Mouse (Mus musculus) ZHBTc4 (cell line): ENCODE data around the gene Bckdhb.
"Not testable (repeated sequence)": the region's sequence is repeated elsewhere in the genome, so short reads cannot be mapped to it uniquely, and the experiment has no call there.

Source experiments
- DNase-seq: peaks from one replicate; pipeline ENCODE4 v3.0.0-alpha.2; 2011; ENCODE audit warnings: low read depth, low spot score

Gene Bckdhb

DNA sequence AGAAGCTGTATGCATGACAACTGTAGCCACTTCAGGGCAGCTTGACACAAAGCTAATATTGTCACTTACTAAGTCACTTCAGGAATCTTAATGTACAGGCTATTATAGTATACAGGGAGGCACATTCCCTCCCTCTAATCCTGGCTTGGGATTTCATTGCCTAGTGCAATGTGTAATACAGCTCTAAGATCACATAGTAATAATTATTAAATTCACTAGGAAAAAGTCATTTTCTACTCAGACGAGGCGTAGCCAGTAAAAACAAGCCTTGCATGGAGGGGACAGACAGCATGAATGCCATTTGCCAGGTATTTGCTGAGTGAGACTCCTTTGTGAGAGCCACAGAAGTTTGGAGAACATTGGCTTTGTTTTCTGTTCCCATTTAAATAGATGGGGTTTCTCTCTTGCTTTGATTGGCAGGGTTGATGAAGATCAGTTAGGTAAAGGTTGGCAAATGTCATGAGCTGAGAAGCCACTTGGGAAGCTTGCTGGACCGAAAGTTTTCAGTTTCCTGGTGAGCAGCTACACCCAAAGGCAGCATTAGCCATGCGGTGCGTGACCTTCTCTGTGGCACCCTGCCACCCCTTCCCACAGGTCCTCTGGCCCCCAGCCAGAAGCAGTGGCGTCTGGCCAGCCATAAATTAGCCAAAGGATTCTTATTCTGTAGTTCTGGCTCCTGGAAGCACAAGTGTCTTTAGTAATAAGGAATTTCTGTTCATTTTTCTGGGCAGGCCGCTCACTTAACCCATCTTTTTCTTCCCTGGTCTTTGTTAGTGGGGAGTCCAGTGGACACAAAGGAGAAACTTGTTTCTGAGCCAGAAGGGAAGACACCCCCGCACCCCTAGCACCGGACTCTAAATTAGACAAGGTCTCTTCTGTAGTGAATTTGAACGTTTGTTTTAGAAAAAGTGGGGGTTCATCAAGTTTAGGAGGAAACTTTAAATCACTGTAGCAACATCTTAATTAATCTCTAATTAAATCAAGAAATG is 37.4 kb downstream of the Bckdhb start:
- DNase-seq = no peak

DNA sequence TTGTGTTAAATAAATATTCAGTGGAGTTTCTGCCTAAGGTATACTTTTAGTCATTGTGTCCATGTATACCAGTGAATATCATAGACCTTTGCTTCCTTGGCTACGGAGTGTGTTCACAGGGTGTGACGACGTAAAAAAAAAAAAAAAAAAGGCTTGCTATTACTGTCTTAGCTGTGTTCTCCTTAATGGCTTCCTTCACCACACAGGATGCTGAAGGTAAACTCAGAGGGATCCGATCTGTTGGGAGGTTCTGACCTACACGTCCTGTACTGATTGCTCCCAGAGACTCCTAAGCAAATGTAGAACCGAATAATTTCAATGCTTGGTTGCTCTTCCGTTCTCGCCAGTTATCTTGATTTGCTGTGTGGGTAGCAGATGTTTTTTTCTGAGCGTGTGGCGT is 38.4 kb downstream of the Bckdhb start:
- no peak for DNase-seq

DNA sequence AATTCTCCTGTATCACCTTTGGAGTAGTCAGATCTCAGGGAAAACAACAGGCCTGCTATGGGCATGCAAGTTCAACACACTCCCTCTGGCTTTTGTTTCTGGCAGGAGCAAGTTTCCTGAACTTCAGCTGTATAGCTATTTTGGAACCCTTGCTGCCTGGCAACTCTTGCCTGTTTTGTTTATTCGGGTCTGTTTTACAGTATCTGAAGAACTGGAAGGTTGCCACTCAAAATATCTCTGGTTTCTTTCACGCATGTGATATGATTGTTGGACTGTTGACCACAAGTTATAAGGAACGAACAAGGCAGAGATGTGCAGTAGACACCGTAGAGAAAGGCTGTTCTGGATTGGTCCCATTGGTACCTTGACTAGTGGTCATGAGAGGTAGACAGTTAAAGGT is 39.4 kb downstream of the Bckdhb start:
- no peak for DNase-seq

DNA sequence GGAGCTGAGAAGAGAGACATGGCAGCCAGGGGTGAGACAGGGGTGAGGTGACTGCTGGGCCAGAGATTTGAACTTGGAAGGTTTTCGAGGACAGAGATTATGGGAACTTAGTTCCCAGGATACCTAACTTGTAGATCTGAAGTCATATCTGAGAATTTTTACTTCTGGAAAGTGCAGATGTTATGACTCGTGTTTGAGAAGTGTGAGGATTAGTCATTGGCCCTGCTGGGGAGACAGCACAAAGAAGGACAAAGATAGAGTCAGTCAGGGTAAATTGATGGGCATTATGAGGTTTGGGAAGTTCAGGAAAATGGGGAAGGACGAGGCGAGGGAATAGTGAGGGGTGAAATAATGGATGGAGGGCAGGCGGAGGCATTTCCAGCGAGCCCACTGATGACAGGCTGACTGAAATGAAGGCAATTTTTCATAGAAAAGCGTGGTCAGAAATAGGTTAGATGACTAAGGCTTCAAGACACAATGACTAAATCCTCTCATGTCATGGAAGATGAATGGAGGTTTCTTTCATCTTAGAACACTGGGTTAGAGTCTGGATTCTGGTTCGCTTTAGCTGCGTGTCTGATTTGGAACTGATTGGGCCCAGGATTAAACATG is 42.6 kb downstream of the Bckdhb start:
- no peak for DNase-seq

DNA sequence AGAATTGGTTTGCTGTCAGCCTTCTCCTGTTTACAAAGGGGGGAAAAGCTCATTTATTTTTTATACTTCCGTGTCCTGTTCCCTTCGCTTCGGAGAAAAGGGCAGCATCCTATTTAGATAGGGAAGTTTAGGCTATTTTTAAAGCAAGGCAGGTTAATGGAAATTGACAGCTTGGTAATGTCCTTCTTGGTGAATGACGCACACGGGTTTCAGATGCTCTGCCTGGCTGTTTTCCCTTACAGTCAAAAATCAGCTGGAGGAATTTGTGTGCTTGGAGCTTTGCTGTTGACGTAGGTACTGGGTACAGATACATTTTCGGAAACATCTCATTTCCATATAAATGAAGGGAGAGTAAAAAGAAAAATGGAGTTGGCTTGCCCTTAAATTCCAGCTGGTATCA is 44.4 kb downstream of the Bckdhb start:
- no peak for DNase-seq

DNA sequence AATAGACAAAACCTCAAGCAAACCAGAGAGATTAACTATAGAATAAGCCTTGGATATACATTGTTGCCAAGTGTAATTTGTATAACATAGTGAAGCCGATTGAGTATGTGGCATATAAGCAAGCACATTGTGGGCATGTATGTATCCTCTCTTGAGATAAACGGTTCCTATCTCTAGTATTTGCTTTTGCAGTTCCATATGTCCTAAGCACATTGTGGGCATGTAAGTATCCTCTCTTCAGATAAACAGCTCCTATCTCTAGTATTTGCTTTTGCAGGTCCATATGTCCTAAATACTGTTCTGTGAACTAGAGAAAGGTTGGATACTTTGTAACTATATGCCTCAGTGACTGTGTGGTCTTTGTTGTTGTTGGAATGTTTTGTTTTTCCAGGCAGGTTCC is 48.5 kb downstream of the Bckdhb start:
- no peak for DNase-seq

DNA sequence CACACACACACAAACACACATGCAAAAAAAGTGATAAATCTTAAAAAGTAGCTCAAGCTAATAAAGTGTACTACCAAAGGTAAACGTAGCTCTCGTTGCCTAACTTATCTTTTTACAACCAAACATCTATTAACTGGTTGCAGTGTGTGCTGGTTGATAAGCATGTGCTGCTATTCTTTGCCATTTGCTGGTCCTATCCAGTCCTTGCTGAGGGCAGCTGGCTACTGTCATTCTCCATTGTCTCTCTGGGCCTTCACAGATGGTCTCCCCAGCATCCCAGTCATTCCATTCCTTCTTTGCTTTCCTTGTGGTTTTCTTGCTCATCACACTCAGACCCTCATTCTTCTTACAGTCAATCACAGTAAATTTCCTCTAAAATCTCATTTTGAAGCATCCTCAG is 50.9 kb downstream of the Bckdhb start:
- no peak for DNase-seq

DNA sequence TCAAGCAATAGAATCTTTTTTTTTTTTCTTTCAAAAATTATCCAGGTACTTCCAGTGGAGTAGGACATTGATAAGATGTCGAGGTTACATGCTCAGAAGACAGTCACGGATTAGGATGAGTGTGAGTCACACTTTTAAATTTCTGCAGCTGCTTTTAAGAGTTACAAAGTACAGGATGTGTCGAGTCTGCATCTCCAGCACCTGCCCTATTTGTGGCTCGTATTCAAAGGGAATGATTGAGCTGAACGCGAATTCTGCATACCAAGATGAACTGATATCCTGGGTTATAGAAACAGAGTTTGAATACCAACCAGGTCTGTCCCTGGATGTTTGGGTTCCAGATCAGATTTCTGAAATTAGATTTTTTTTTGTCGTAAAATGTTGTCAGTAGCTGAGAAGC is 56.3 kb downstream of the Bckdhb start:
- DNase-seq = no peak

DNA sequence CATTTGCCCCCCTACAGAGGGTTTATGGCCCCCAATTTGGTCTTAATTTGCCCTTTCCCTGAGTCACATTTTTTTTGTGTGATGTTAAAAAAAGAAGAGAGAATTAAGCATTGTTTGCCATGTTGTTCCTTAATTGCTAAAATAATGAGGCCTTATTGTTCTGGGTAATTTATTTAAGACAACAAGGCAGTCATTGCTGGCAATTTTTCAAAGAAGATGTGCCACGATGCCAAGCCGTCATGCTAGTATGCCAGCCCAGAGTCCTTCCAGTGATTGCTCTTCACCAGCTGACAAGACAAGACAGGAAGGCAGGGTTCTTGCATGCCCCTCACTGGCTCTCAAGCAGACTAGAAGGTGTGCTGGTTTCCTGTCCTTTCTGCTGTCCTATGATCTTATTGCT is 84.0 kb downstream of the Bckdhb start:
- no peak for DNase-seq

DNA sequence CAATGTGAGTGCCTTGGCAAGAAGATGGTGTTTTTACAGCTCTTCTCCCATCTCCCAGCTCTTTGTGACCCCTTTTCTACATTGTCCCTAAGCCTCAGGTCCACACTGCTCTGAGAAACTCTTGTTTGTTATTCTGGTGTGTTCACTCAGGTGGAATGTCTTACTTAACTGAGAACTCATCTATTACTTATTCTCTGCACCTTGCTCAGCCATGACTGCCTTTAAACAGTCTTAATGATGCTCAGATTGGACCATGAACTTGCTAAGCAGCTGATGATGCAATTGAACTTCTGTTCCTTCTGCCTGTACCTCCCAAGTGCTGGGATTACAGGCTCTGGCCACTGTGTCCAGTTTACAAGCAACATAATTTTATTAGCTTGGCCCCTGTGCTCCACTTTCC is 86.2 kb downstream of the Bckdhb start:
- no peak for DNase-seq

DNA sequence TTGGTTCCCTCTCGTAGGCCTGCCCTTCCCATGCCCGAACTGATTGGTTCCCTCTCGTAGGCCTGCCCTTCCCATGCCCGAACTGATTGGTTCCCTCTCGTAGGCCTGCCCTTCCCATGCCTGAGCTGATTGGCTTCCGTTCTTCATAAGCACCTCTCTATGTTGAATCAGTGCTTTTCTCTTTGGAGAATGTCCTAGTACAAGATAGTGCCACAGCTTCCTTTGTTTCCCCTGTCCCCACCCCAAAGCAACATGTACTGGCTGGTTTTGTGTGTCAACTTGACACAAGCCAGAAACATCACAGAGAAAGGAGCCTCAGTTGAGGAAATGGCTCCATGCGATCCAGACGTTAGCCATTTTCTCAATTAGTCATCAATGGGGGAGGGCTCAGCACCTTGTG is 93.2 kb downstream of the Bckdhb start:
- DNase-seq = not testable (repeated sequence)

DNA sequence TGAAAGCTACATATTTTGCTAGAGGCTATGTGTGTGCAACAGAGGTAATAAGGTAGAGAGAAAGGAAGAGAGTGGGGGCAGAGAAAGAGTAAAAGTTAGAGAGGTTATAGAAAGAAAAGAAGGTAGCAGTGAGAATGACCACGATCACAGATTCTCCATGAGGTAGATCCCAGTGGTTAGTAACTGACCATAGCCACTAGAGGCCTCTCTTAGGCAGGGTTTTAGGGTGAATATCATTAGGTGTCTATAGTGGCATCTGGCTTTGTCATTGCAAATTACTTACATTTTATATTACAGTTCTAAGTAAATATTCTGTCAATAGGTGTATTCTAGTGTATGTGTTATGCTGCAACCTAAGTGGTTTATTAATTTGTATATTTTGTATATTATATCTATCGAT is 94.7 kb downstream of the Bckdhb start:
- no peak for DNase-seq

DNA sequence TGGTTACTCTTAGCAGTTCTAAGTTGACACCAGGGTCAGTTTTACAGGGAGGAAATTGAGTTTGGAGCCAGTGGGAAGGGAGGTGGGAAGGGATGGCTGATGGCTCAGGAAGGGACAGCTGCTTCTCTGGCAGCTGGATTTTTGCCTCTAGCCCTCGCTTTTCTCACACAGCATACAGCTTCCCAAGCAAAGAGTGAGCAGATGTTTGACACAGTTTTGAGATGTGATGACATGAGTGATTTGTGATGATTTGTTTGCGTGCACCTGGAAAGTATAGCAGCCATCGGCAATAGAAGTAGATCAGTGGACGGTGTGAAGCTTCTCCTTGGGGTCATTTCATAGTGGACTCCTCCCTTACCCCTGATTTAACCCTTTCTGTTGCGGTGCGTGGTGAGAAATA is 96.2 kb downstream of the Bckdhb start:
- DNase-seq = no peak

DNA sequence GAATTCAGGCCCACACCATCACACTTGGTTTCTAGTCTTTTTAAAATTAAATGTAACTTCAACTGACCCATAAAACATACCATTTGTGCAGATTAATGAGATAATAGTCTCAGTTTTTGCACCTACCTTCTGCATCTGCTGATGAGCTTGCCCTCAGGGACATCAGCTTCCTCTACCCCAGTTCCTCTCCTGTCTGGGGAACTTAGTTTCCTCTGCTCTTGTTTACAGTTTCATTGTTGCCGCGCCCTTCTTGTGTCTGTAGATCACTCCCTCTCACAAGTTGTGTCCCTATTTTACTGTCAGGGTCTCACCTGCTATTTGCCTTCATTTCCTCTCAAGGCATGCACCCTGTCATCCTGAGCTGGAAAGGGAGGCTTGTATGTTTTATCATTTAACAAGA is 103.2 kb downstream of the Bckdhb start:
- DNase-seq = no peak

DNA sequence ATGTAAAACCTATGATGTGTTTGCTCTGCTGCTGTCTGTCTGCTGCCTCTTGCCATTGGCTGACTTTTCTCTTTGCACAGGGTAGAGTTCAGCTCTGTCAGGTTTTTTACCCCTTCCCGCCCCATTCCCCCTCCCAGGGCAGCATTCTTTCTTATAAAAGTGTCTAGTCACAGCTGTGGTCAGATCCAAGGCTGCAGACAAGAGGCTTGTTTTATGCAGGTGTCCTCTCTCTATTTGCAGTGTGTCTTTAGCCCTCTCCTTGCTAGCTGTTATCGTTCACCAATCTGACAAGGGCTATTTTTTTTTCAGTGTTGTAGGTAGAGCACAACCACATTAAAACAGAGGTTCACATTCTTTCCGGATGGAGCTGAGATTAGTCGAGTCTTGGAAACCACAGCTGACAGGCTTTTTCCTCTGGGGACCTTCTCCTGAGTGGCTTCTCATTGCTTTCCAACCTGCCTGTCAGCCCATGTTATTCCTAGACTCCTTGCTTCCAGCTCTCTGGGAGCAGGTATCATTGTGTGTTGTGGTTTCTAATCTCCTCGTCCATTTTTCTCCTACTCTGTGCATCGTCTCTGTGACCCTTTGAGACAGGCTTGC is 105.8 kb downstream of the Bckdhb start:
- DNase-seq = no peak

DNA sequence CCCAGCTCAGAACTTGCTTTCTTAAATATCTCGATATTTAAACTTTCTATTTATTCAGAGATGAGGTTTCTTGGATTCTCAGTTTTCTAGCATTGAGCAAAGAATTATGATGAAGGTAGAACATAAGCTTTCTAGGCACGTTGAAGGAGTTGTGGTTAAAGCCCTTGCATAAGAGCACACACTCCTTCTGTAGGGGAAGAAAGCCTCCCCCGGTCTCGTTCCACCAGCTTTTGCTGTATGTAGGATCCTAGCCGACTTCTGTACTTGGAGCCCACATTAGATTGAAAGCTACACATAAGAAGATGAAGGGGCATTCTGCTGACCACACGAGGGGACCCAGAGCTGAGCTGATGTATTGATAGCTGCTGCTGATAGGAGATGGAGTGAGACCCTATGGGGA is 106.5 kb downstream of the Bckdhb start:
- no peak for DNase-seq

DNA sequence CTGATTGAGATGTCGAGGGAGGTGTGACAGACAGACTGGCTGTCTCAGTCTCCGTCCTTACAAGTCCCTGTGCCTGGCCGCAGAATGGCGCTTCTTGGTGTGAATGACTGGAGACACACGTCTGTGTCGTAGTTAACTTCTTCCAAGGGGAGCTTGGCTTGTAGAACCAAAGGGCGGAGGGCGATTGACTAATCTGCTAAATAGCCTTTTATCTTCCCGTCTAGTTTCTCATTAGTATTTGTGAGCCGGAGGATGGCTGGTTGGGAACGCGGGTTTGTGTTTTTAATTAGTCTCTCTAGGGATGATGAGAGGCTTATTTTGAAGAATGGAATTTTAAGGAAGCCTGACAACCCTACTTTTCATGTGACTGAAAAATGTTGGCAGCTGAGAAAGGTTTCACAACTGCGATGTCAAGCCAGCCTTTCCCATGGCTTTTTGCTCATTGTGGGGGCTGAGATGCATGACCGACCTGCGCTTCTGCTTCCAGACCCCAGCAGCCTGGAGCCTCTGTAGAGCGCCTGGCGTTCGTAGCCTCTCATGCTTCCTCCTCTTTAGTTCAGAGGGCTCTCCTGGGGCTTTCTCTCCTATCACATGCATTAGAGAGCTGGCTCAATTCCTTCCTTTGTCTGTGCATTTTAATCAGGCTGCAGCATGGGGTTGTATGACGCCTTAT is 107.9 kb downstream of the Bckdhb start:
- no peak for DNase-seq

DNA sequence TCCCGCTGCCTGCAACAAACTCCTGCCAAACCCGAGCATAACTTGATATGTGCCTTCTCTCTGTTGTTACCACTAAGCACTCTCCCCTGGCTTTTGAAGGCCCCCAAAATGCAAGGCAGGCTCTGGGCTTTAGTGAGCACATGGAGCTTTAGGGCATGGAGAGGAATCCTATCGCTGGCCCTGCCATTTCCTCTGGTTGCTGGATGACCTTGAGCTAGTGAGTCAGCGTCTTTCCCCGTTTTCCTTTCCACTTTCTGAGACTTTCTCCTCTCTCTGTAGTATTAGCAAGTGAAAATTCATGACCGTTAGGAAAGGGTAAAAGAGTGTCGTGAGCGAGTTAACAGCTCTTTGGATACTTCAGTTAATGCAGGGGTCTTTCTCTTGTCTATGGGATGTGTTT is 111.1 kb downstream of the Bckdhb start:
- DNase-seq = no peak

DNA sequence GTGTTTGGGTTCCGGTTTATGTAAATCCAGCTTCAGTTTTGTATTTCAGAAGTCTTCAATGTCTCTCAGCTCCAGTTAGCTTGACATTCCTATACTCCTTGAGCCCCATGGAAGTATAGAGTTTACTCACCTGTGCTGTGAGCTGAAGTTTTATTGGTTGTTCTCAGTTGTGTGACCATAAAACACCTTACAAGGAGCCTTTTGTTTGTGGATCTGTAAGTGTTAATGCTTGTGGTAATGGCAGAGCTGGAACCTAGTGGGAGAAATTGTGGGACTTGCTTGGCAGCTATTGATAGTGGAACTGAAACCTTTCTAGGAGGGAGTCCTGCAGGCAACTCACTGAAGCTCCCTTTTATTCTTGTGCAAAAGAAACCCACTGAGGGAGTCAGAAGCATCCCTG is 112.3 kb downstream of the Bckdhb start:
- no peak for DNase-seq

DNA sequence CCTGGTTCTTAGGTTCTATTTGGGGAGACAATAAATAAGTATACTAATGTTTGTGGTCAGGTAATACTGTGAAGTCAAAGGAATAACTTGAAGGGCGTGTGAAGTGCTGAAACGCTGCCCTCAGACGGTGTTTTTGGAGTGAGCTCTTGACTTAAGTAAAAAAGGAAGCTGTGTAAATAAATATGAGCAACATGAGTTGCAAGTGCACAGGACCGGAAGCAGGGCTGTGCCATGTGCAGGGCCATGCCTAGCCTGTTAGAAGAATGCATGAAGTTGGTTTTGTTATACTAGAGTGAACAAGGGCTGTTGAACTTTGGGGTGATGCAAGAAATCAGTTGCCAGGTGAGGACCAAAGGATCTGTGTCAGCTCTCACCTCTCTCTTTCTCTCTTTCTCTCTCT is 114.0 kb downstream of the Bckdhb start:
- DNase-seq = no peak

DNA sequence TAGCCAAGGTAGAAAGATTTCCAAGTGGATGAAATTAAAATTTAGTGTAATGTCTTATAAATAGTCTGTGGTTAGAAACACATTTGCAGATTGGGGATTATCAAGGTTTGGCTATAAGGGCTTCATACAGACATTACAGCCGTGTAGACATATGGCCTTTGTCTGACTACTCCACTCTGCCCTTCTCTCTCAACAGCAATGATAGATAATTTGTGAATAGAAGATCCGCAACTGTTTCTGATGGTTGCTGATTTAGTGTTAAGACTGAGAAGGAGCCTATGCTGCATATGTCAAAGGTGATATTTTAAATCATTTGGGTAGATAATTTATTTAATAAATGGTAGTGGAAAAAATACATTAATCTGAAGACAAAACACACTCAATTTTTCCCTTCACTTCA is 115.4 kb downstream of the Bckdhb start:
- DNase-seq = no peak

DNA sequence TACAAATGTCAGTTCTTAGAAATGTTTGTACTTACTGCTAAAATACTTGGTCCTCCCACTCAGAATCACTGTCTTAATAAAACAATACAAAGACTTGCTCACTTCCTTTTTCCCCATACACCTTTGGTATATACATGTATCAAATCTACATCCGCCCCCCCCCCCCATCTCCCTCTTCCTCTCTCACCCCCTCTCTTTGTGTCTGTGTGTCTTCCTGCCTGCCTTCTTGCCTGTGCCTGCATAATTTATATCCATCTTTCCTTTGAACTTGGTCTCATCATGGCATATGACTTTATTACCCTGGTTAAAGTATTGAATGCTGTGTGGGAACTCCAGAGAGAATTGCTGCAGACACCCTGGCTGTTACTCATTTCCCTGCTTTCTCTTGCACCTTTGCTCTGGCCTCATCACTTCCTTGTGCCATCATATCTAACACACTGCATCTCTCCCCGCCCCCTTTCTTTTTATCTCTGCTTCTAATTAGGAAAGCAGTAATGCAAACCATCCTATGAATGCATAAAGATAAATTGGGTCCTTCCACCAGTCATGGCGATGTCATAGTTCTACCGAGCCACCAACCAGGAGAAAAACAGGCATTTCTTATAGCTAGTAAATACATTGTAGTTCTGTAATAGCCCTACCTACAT is 116.8 kb downstream of the Bckdhb start:
- no peak for DNase-seq
